Mouse (Mus musculus): Measurements from ENCODE around the gene Plcb4.

GRCm38 (mm10) chr2:135993314-135993713, 334.5 kb downstream of the Plcb4 start:
- TF ChIP-seq CTCF (IDR thresholded peaks at IDR 0.05; ENCODE audit: borderline replicate concordance, control insufficient read depth, extremely low read depth, insufficient read depth, low read length, poor library complexity) (no peak), POLR2A (IDR thresholded peaks at IDR 0.05; ENCODE audit: control insufficient read depth, extremely low read depth, insufficient read depth, low read length, poor library complexity) (no peak)

Data from thymus, adult 2 months (tissue).